Mouse (Mus musculus) forebrain, embryonic 12.5 days (tissue): ENCODE data around the gene Ttc28. TPM values are rescaled to one million over a fixed set of nuclear protein-coding genes. Genes with fewer than 3 reads are reported as not detected.

Source experiments
- ATAC-seq: fragments of 200-750 bp; cut with Nextera tagmentation; 2 replicates; pipeline ENCODE4 v1.8.0; 2017; ENCODE audit warnings: moderate TSS enrichment; ENCODE audit not compliant: low FRiP score
- H3K27ac ChIP-seq: fragments of 300-500 bp; sonication (generic); 2 replicates; pipeline ENCODE4 v1.5.1; 2016; ENCODE audit warnings: mild to moderate bottlenecking
- H3K27me3 ChIP-seq: fragments of 300-500 bp; sonication (generic); 2 replicates; pipeline ENCODE4 v1.6.1; 2016; ENCODE audit warnings: mild to moderate bottlenecking
- H3K36me3 ChIP-seq: fragments of 300-500 bp; sonication (generic); replicated peaks from 2 replicates; pipeline ENCODE4 v1.6.1; 2016; ENCODE audit warnings: mild to moderate bottlenecking
- H3K4me1 ChIP-seq: fragments of 300-500 bp; sonication (generic); 2 replicates; pipeline ENCODE4 v1.6.1; 2016
- H3K4me2 ChIP-seq: fragments of 300-500 bp; sonication (generic); 2 replicates; pipeline ENCODE4 v1.6.1; 2016; ENCODE audit warnings: mild to moderate bottlenecking, moderate library complexity
- H3K4me3 ChIP-seq: fragments of 300-500 bp; sonication (generic); replicated peaks from 2 replicates; pipeline ENCODE4 v1.5.1; 2016; ENCODE audit warnings: mild to moderate bottlenecking
- H3K9ac ChIP-seq: fragments of 300-500 bp; sonication (generic); 2 replicates; pipeline ENCODE4 v1.6.1; 2016; ENCODE audit warnings: mild to moderate bottlenecking
- H3K9me3 ChIP-seq: fragments of 300-500 bp; sonication (generic); 2 replicates; pipeline ENCODE4 v1.6.1; 2016
- WGBS: fragments of 180-500 bp; shearing (Covaris S2); methylation state at CpG from one replicate; pipeline ENCODE4 v1.1.7; 2016; 5-methylcytosine and 5-hydroxymethylcytosine counted together
- polyA plus RNA-seq: library from polyadenylated mRNA; unstranded; fragments of >200 nt; fragmentation: Nextera tagmentation; extraction: Ambion mirVana; gene quantifications from 2 replicates; pipeline ENCODE4 v1.2.1, GENCODE M21; 2016

The Ttc28 gene
- polyA plus RNA-seq, 1 experiment from 2014 or later: 23.1 TPM

DNA sequence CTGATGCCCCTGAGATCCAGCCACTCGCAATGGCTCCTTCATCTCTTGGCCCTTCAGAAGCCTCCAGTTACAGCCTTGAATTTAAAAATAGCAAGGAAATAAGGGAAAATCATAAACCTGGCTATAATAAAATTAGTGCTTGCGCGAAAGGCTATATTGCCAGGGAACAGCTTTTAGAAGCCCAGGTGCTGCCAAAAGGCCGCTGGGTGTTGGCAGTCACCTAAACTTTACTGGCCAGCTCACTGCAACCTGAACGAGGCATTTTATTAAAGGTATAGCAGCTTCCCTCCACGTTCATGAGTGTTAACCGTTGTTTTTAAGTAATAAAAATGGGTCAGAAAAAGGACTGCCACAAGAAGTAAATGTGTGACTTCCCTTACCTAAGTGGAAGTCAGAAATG lies 240.7 kb downstream of the Ttc28 start:
- ATAC-seq: no peak
- no peaks in the 10 kb centered on the region for H3K36me3 ChIP-seq
- H3K9ac ChIP-seq: no peak overlapping the region
- 93% methylated on average over 7 of the region's 7 CpGs for WGBS
- H3K4me1 ChIP-seq: peaks cover 42% of the 10 kb centered on the region
- H3K9me3 ChIP-seq: no peaks in the 10 kb centered on the region
- no peak overlapping the region for H3K27ac ChIP-seq
- H3K4me3 ChIP-seq: no peak overlapping the region
- no peak overlapping the region for H3K4me2 ChIP-seq
- no peaks in the 10 kb centered on the region for H3K27me3 ChIP-seq

DNA sequence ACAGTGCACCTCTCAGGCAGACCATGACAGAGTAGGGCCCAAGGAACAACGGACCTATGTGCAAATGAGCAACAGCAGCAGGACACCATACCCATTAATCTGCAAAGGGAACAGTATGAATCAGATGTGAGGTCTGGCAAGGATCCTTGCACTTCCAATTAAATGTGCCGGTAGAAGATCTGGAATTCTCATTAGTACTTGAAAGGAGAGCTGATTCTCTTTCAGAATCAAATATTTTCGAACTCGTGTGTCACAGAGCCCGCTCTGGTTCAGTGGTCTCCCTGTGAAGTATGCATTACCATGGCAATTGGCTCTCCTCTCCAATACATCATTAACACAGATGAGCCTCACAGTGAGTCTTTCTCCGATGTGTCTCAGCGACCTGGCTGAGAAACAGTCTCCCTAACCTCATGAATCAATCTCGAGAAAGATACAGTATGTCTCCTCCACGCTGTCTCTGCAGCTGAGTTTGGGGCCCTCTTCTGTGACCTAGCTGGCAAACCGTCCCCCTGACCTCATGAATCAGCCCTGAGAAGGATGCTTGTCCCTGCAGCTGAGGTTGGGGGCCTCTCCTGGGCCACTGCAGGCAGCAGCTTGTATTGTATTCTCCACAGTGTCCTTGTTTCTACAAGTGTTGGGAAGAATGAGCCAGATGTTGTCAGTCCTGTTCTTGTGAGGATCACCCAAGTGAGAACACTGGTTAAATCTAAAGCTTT lies 241.3 kb downstream of the Ttc28 start:
- no peaks in the 10 kb centered on the region for H3K9me3 ChIP-seq
- H3K4me2 ChIP-seq: no peak overlapping the region
- no peak overlapping the region for H3K9ac ChIP-seq
- H3K27me3 ChIP-seq: no peaks in the 10 kb centered on the region
- ATAC-seq: 0 out of 2 replicates have a peak, but pooled peaks have one; percentile 41
- peak overlapping the region; percentile 74 for H3K27ac ChIP-seq
- no peak overlapping the region for H3K4me3 ChIP-seq
- H3K36me3 ChIP-seq: no peaks in the 10 kb centered on the region
- H3K4me1 ChIP-seq: peaks cover 39% of the 10 kb centered on the region
- WGBS: 40% methylated on average over 10 of the region's 10 CpGs

DNA sequence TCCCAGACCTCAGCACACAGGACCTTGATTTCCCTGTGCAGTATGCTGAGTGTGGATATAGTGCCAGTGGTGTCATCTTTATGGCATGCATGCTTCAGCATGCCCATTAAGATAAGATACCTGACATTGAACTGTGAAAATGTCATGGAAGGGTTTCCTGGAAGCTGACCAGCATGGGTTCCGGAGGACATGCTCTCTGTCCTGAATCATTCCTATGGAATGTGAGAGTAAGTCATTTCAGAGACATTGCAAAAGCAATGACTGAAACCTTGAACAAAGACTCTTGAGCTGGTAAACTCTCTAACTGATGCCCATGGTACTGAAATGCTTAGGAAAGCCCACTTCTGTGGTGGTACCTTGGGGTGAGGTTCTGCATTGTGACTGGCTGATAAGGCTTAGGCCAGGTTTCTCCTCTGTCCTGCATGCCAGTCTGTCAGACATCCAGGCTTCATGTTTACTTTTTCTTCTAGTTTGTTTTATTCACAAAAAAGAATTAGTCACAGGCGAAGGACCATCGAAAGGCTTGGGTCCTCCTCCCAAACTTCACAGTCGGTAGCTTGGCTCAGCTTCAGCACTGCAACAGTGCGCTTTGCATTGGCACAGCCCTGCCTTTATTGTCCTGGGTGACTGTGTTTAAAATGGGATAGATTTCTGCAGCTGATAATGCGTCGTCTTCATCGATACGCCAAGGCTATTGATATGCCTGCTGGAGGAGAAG lies 242.9 kb downstream of the Ttc28 start:
- Histone ChIP-seq H3K27ac (peak overlapping the region; percentile 2; the same call in 1 of the 2 replicates), H3K36me3 (no peaks in the 10 kb centered on the region), H3K27me3 (no peaks in the 10 kb centered on the region), H3K9me3 (no peaks in the 10 kb centered on the region), H3K9ac (no peak overlapping the region), H3K4me2 (no peak overlapping the region), H3K4me1 (peaks cover 39% of the 10 kb centered on the region), H3K4me3 (no peak overlapping the region)
- 74% methylated on average over 9 of the region's 9 CpGs for WGBS
- no peak for ATAC-seq

DNA sequence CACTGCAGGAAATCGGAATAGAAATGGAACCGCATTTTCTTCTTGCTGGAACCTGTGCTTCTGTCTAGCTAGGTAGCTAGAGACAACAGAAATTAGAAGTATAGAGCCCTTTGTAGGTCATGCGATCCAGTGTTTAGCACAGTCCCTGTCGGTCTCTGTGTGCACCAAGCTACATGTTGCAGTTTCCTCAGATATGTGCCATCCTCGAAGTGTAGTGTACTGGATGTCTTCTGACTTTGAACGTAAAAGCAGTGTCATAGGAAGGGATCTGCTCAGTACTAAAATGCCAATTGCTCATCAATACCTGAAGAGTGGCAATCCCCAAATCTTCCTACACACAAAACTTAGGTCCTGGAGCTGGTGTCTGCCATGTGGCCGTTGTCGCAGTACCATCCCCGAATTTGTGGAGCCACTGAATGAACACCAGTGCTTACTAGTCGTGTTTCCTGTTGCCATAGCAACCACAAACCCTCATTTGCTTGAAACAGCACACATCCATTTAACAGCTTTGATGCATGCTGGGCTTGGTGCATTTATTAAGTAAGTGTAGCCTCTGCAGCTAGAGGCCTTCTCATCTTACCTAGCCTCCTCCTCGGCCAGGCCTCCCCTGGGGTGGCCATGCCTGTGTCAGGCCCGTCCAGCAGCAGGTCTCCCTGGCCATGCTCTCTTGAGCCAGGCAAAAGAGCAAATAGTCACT lies 243.6 kb downstream of the Ttc28 start:
- no peak overlapping the region for H3K4me3 ChIP-seq
- no peak overlapping the region for H3K4me2 ChIP-seq
- 47% methylated on average over 12 of the region's 12 CpGs for WGBS
- H3K27ac ChIP-seq: peak overlapping the region; percentile 53; the same call in 1 of the 2 replicates
- no peak overlapping the region for H3K9ac ChIP-seq
- peaks cover 42% of the 10 kb centered on the region for H3K4me1 ChIP-seq
- H3K9me3 ChIP-seq: no peaks in the 10 kb centered on the region
- H3K36me3 ChIP-seq: no peaks in the 10 kb centered on the region
- ATAC-seq: peak; percentile 62
- H3K27me3 ChIP-seq: no peaks in the 10 kb centered on the region

DNA sequence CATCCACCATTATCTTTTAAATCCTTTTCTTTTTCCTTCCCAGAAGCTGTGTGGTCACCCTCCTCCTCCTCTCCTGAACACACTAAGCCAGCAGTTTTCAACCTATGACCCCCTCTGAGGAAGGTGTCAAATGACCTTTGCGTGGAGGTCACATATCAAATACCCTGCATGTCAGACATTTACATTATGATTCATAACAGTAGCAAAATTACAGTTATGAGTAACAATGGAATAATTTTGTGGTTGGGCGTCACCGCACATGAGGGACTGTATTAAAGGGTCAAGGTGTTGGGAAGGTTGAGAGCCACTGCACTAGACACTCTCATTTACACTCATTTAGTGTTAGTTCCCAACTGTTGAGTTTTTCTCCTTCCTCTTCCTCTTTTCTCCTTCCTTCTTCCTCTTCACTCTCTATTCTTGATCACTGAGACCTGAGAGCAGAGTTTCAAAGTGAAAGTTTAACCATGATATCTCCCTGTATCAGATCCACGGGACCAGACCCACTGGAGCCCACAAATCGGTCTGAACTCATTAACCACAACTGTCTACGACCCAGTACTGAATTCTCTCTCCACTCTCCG lies 245.1 kb downstream of the Ttc28 start:
- Histone ChIP-seq H3K4me2 (no peak overlapping the region), H3K27me3 (no peaks in the 10 kb centered on the region), H3K4me3 (no peak overlapping the region), H3K9me3 (no peaks in the 10 kb centered on the region), H3K27ac (no peak overlapping the region), H3K4me1 (peaks cover 50% of the 10 kb centered on the region), H3K36me3 (no peaks in the 10 kb centered on the region), H3K9ac (no peak overlapping the region)
- 88% methylated on average over 7 of the region's 7 CpGs for WGBS
- no peak for ATAC-seq

DNA sequence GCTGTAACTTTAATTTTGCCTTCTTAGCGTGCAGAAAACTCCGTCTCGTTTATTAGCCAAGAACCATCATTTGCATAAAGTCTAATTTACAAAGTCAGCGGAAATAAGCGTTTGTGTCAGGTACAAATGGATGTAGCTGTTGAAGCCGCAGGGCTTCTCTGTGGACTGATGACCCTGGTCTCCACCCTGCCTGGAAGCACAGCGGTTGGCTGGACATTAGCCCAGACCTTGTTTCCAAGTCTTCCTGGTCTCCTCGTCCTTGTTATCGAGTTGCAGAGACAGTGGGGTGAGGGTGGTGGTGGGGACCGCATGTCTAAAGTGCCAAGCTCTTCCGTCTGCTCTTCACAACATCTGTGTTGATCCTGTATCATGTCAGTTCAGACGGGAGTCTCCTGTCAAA lies 246.1 kb downstream of the Ttc28 start:
- H3K4me2 ChIP-seq: no peak overlapping the region
- 88% methylated on average over 12 of the region's 12 CpGs for WGBS
- H3K27me3 ChIP-seq: no peaks in the 10 kb centered on the region
- H3K4me3 ChIP-seq: no peak overlapping the region
- H3K9me3 ChIP-seq: no peaks in the 10 kb centered on the region
- H3K4me1 ChIP-seq: peaks cover 39% of the 10 kb centered on the region
- no peak overlapping the region for H3K27ac ChIP-seq
- ATAC-seq: no peak
- H3K9ac ChIP-seq: no peak overlapping the region
- no peaks in the 10 kb centered on the region for H3K36me3 ChIP-seq

DNA sequence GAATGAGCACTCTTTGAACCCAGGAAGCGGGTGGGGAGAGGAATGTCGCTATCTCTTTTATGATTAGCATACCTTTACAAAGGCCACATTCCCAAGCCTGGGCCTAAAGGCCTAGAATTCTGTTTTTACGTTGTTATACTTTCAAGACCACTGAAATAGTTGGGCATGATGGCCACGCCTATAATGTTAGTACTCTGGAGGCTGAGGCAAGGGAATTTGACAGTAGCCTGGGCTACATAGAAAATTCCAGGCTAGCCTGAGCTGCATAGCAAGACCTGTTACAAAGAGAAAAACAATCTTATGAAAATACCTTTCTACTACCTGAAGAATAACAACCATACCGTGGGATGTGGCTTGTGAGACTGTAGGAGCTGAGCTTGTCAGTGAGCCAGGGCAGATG lies 248.2 kb downstream of the Ttc28 start:
- ATAC-seq: no peak
- WGBS: 81% methylated on average over 5 of the region's 5 CpGs
- Histone ChIP-seq H3K27ac (no peak overlapping the region), H3K4me1 (peaks cover 23% of the 10 kb centered on the region), H3K27me3 (no peaks in the 10 kb centered on the region), H3K4me2 (no peak overlapping the region), H3K4me3 (no peak overlapping the region), H3K9me3 (no peaks in the 10 kb centered on the region), H3K36me3 (no peaks in the 10 kb centered on the region), H3K9ac (no peak overlapping the region)

DNA sequence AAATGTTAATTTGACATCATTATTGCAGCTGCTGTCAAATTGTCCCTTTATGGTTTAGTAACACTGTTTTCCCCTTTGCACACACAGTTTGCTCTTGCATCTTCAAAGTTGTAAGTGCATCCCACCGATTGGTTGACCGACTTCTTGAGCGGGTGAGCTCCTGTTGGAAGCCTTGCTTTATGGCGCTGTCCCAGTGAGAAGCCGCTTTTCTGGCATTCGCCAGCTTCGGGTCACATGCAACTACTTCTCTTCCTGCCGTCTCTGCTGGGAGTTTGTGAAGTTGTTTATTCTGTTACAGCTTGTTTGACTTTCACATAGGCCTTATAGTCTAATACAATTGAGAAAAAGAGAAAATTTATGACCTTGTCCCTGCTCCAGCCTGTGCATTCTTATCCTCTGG lies 250.5 kb downstream of the Ttc28 start:
- Histone ChIP-seq H3K36me3 (no peaks in the 10 kb centered on the region), H3K4me2 (no peak overlapping the region), H3K9ac (no peak overlapping the region), H3K4me1 (peaks cover 14% of the 10 kb centered on the region), H3K27me3 (no peaks in the 10 kb centered on the region), H3K9me3 (no peaks in the 10 kb centered on the region), H3K27ac (no peak overlapping the region), H3K4me3 (no peak overlapping the region)
- 93% methylated on average over 8 of the region's 8 CpGs for WGBS
- no peak for ATAC-seq

DNA sequence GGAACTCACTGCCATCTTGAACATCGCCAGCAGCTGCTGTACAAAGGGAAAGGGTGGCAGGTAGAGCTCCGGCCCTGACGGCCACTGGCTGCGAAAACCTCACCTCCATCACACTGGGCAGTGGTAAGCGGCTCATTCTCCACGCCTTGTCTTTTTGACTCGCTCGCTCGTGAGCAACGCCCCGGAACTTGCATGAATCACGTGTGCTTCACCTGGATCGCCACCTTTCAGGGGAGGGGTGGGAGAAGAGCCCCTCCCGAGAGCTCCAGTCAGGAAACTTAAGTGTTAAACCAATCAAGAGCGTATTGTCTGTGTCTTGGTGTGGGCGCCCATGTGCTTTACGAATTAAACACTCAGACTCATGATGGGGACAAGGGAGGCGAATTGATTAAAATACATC lies 252.0 kb downstream of the Ttc28 start:
- Histone ChIP-seq H3K27me3 (no peaks in the 10 kb centered on the region), H3K9me3 (no peaks in the 10 kb centered on the region), H3K4me1 (peaks cover 19% of the 10 kb centered on the region), H3K4me2 (no peak overlapping the region), H3K36me3 (no peaks in the 10 kb centered on the region), H3K4me3 (no peak overlapping the region), H3K27ac (no peak overlapping the region), H3K9ac (no peak overlapping the region)
- no peak for ATAC-seq
- 91% methylated on average over 18 of the region's 18 CpGs for WGBS

DNA sequence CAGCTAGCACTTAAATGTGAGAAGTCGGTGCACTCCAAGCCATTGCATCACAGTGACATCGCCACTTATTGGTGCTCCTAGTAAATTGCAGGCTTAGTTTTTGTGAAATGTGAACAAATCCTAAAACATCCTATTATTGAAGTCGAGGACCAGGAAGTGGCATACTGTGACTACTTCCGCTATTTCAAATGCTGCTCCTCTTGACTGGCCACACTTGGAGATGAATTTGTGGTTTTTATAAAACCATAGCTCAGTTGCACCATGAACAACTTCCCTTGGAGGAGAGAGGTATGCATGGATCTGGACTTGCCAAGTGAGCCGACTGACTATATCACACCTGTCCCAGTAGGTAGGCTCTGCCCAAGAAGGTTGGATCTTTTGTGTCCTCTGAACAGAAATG lies 253.5 kb downstream of the Ttc28 start:
- no peak overlapping the region for H3K9ac ChIP-seq
- H3K9me3 ChIP-seq: no peaks in the 10 kb centered on the region
- no peak for ATAC-seq
- no peaks in the 10 kb centered on the region for H3K36me3 ChIP-seq
- H3K27ac ChIP-seq: no peak overlapping the region
- WGBS: 93% methylated on average over 5 of the region's 5 CpGs
- no peak overlapping the region for H3K4me3 ChIP-seq
- H3K4me1 ChIP-seq: peaks cover 32% of the 10 kb centered on the region
- no peak overlapping the region for H3K4me2 ChIP-seq
- no peaks in the 10 kb centered on the region for H3K27me3 ChIP-seq

DNA sequence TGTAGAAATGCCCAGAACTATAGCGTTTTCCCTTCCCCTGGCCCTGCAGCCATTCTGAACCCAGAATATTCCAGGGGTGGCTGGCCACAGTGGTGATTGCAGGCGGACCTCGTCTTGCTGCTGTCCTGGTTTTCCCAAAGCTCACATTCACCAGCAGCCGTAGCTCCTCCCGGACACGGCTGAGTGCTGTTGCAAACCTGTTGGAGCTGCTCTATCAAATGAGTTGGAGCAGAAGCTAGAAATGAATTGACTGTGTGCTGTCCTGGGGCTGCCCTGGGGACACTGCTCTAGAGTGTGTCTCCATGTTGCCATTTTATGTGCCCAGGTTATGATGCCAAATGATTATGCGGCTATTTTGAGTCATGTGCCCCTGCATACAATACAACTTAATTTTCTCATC lies 254.2 kb downstream of the Ttc28 start:
- WGBS: 96% methylated on average over 7 of the region's 7 CpGs

DNA sequence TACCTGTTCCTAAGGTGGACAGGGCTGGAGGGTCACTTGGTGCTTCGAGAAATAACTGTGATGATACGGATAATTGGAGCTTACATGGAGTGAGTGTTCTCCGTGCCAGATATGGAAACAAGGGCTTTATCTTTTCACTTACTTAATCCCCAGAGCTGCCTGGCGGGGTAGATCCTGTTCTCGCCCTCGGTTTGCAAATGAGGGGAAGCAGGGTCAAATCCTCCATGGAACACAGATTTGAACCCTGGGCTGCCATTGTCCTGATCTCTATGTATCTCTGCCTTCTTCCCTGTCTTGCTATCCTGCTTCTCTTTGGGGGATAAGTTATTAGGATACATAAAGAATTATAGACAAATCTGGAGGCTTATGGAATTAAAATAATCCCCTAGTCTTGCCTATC lies 257.7 kb downstream of the Ttc28 start:
- Histone ChIP-seq H3K4me1 (peaks cover 61% of the 10 kb centered on the region), H3K36me3 (no peaks in the 10 kb centered on the region), H3K4me3 (no peak overlapping the region), H3K4me2 (no peak overlapping the region), H3K27ac (no peak overlapping the region), H3K9me3 (no peaks in the 10 kb centered on the region), H3K9ac (no peak overlapping the region), H3K27me3 (no peaks in the 10 kb centered on the region)
- ATAC-seq: no peak
- 28% methylated on average over 6 of the region's 6 CpGs for WGBS

More for the DNA sequence above, 254.2 kb downstream of the Ttc28 start:
- no peak for ATAC-seq
- Histone ChIP-seq H3K27me3 (no peaks in the 10 kb centered on the region), H3K9me3 (no peaks in the 10 kb centered on the region), H3K27ac (no peak overlapping the region), H3K4me3 (no peak overlapping the region), H3K4me2 (no peak overlapping the region), H3K9ac (no peak overlapping the region), H3K36me3 (no peaks in the 10 kb centered on the region), H3K4me1 (peaks cover 33% of the 10 kb centered on the region)
